Mouse (Mus musculus) thymus, adult 2 months (tissue): ENCODE data around the gene Grin1.

Source experiments
- CTCF ChIP-seq: fragments of 200-500 bp; IDR thresholded peaks from 2 replicates; pipeline ENCODE4 v1.5.1; 2012; ENCODE audit warnings: mild to moderate bottlenecking, control low read depth, low read length, moderate library complexity, borderline replicate concordance; ENCODE audit not compliant: control insufficient read depth, poor library complexity, insufficient read depth; ENCODE audit errors: extremely low read depth
- POLR2A ChIP-seq: fragments of 200-500 bp; IDR thresholded peaks from 2 replicates; pipeline ENCODE4 v1.6.1; 2012; ENCODE audit warnings: mild to moderate bottlenecking, low read length, control low read depth, moderate library complexity; ENCODE audit not compliant: control insufficient read depth, poor library complexity, insufficient read depth; ENCODE audit errors: extremely low read depth

DNA sequence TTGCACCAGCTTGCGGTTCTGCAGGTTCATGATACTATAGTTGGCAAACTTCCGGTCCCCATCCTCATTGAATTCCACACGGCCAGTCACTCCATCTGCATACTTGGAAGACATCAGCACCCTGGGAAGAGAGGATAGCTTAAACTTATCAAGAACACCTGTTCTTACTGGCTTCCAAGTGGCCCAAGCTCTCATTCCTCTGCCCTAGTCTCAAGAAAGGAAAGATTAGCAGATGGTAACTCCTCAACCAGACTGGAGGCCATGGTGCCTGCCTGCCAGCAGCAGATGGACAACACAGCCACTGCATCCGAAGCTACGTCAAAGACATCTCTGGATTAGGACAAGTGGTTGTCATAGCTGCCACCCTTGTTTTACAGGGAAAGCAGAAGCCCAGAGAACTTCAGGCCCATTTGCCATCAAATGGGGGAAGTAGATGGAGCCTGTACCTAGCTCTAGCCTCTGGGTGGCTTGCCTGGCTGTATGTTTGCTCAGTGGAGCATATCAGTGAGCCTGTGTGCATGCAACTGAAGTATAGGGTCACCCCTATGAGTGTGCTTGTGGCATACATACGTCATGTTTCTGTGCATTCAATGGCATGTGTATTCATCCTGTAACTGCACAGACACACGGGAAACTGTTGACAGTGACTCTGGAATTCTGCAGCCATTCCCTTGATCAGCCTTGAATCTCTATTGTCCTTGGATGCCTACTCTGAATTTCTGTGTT is 14.9 kb downstream of the Grin1 start:
- no peak for TF ChIP-seq CTCF
- TF ChIP-seq POLR2A, result no peak
